Mouse (Mus musculus): ENCODE data around the gene Gm49396. TPM values are rescaled to one million over a fixed set of nuclear protein-coding genes. Genes with fewer than 3 reads are reported as not detected.
A peak's percentile ranks its signal among the peaks of the same experiment; 100 is the strongest.

Gene Gm49396
- polyA plus RNA-seq, 1 experiment from 2014 or later = 7.7 TPM

DNA sequence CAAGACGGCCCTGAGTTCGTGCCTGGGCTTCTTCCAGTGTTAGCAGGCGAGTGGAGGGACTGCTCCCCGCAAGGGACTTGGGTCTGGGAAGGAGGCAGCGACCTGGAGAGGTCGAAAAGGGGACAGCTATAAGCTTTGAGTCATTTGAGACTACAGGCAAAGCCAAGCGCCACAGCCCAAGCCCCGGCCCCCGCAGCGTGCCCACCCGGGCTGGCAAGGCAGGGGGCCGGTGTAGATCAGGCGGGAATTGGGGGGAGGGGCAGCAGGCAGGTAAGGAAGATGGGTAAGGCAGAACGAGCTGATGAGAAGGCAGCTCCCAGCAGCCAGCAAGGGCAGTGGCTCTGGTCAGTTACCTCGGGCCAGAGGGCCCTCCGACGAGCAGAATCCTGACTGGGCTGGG lies 36.7 kb upstream of the Gm49396 start:
- ATAC-seq (replicated peaks; ENCODE audit: low FRiP score, low TSS enrichment, low read depth) (no peak), DNase-seq (ENCODE audit: low spot score) (no peak)
- Histone ChIP-seq H3K27me3 (replicated peaks; ENCODE audit: control insufficient read depth, insufficient read depth, low read length) (no peaks in the 10 kb centered on the region), H3K4me2 (ENCODE audit: low read length) (peak overlapping the region; percentile 35), H3K36me3 (ENCODE audit: control insufficient read depth, insufficient read depth, low read length) (peaks cover 61% of the 10 kb centered on the region), H3K9ac (ENCODE audit: low read length) (peak overlapping the region; percentile 4; the same call in 1 of the 2 replicates), H3K9me3 (ENCODE audit: control insufficient read depth, low read length) (no peaks in the 10 kb centered on the region), H3K4me3 (ENCODE audit: low read depth, low read length) (no peak overlapping the region), H3K4me1 (replicated peaks; ENCODE audit: control insufficient read depth, insufficient read depth, low read length) (peaks cover 13% of the 10 kb centered on the region), H3K27ac (ENCODE audit: low read depth) (peak overlapping the region; percentile 24; the same call in 1 of the 2 replicates)
- WGBS = 33% methylated on average over 17 of the region's 17 CpGs

DNA sequence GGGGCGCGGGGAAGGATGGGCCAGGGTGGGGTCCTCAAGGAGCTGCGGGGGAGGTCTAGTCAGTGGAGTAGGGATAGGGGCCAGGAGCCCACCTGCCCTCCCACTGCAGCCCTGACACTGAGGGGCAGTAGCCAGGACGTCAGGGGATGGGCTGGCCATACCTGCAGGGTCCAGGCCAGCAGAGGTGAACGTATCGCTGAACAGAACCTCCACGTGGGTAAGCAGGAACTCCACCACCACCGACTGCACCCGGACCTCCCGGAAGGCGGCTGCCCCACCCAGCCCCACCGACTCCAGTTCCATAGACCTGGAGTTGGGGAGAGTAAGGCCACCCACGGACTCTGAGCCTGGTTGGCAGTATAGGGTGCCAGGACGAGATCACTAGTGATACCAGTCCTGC lies 36.2 kb upstream of the Gm49396 start:
- H3K4me3 ChIP-seq (ENCODE audit: low read depth, low read length) = no peak overlapping the region
- peaks cover 67% of the 10 kb centered on the region for H3K36me3 ChIP-seq (ENCODE audit: control insufficient read depth, insufficient read depth, low read length)
- 80% methylated on average over 14 of the region's 14 CpGs for WGBS
- peak overlapping the region; percentile 4; the same call in 1 of the 2 replicates for H3K9ac ChIP-seq (ENCODE audit: low read length)
- peak overlapping the region; percentile 35; the same call in 1 of the 2 replicates for H3K4me2 ChIP-seq (ENCODE audit: low read length)
- no peak overlapping the region for H3K27ac ChIP-seq (ENCODE audit: low read depth)
- H3K4me1 ChIP-seq (replicated peaks; ENCODE audit: control insufficient read depth, insufficient read depth, low read length) = peaks cover 16% of the 10 kb centered on the region
- no peak for DNase-seq (ENCODE audit: low spot score)
- no peak for ATAC-seq (replicated peaks; ENCODE audit: low FRiP score, low TSS enrichment, low read depth)
- H3K27me3 ChIP-seq (replicated peaks; ENCODE audit: control insufficient read depth, insufficient read depth, low read length) = no peaks in the 10 kb centered on the region
- H3K9me3 ChIP-seq (ENCODE audit: control insufficient read depth, low read length) = no peaks in the 10 kb centered on the region

DNA sequence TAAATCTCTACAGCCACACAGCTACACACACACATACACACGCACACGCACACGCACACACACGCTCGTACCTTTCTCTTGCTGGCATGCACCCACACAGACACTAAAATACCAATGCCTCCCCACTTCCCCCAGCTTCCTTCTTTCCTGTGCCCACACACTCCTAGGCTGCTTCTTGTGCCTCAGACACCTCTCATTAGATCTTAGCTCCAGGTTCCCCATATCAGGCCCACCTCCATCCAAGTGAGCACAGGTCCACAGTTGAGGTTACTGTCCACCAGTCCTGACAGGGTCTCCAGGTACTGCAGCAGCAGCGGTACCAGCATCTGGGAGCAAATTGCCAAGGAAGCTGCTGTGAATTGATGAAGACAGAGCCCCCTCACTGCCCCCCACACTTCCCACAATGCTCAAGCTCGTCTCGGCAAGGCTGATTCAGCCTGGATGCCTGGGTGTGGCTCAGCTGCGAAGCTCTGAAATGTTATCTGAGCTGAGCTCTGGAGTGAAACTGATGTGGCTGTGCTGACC lies 31.8 kb upstream of the Gm49396 start:
- Histone ChIP-seq H3K4me1 (replicated peaks; ENCODE audit: control insufficient read depth, insufficient read depth, low read length) (peaks cover 27% of the 10 kb centered on the region), H3K36me3 (ENCODE audit: control insufficient read depth, insufficient read depth, low read length) (peaks cover 46% of the 10 kb centered on the region), H3K27me3 (replicated peaks; ENCODE audit: control insufficient read depth, insufficient read depth, low read length) (no peaks in the 10 kb centered on the region), H3K9me3 (ENCODE audit: control insufficient read depth, low read length) (no peaks in the 10 kb centered on the region), H3K9ac (ENCODE audit: low read length) (no peak overlapping the region), H3K4me2 (ENCODE audit: low read length) (no peak overlapping the region), H3K27ac (ENCODE audit: low read depth) (no peak overlapping the region), H3K4me3 (ENCODE audit: low read depth, low read length) (no peak overlapping the region)
- ATAC-seq (replicated peaks; ENCODE audit: low FRiP score, low TSS enrichment, low read depth) (no peak), DNase-seq (ENCODE audit: low spot score) (no peak)
- WGBS = 77% methylated on average over 9 of the region's 9 CpGs

DNA sequence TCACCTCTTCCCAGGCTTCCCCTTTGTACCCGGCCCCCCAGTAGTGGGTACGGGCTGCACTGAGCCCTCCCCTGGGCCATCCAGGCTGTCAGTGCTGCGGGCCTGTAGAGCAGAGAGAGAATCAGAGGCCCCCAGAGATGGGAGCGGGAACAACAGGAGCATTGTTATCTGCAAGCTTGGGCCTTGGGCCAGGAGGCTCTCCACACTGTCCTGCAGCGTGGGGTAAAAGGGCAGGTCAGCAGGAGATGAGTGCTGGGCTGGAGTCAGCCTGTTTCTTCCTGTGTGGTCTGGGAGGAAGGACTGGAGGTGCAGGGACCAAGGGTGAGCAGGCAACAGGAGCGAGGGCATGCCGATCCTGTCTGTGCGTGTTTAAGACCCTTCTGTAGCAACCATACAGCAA lies 30.2 kb upstream of the Gm49396 start:
- ATAC-seq (replicated peaks; ENCODE audit: low FRiP score, low TSS enrichment, low read depth) = no peak

DNA sequence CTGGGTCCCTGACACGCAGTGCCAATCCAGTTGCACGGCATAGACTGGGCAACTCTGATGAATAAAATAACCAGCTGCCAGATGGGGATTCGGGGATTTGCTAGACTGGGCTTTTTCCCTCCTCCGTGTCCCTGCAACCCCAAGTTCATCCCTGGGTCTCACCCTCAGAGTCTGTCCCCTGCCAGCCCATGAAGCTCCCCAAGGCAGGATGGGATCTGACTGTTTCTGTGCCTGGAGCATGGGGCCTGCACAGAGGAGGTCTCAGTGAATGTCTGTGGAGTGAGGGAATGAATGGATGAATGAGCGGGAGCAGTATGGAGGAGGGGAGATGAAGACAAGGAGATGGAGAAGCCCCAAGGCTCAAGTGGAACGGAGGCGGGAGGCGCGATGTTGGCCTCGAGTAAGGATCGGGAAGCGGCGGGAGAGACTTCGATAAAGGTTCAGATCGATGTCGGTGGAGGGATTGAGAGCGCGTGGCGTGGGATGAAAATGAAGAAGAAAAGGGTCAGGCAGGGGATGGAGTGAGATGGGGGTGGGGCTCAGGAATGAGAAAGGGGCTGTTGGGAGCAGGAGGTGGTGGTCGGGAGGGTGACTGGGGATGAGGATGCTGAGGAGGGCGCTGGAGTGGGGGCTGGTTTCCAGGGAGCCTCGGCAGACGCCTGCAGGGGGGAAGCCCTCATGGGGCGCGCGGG lies 29.1 kb upstream of the Gm49396 start:
- peak; percentile 24; the same call in 1 of the 2 replicates for ATAC-seq (replicated peaks; ENCODE audit: low FRiP score, low TSS enrichment, low read depth)
- Histone ChIP-seq H3K9ac (ENCODE audit: low read length) (peak overlapping the region; percentile 69), H3K9me3 (ENCODE audit: control insufficient read depth, low read length) (no peaks in the 10 kb centered on the region), H3K27ac (ENCODE audit: low read depth) (no peak overlapping the region; the same call in 1 of the 2 replicates), H3K4me3 (ENCODE audit: low read depth, low read length) (peak overlapping the region; percentile 72), H3K4me1 (replicated peaks; ENCODE audit: control insufficient read depth, insufficient read depth, low read length) (peaks cover 22% of the 10 kb centered on the region), H3K27me3 (replicated peaks; ENCODE audit: control insufficient read depth, insufficient read depth, low read length) (no peaks in the 10 kb centered on the region), H3K4me2 (ENCODE audit: low read length) (peak overlapping the region; percentile 90), H3K36me3 (ENCODE audit: control insufficient read depth, insufficient read depth, low read length) (peaks cover 38% of the 10 kb centered on the region)
- 8% methylated on average over 26 of the region's 26 CpGs for WGBS
- no peak for DNase-seq (ENCODE audit: low spot score)

More for the DNA sequence above, 30.2 kb upstream of the Gm49396 start:
- Histone ChIP-seq H3K4me3 (ENCODE audit: low read depth, low read length) (no peak overlapping the region), H3K4me1 (replicated peaks; ENCODE audit: control insufficient read depth, insufficient read depth, low read length) (peaks cover 22% of the 10 kb centered on the region), H3K9ac (ENCODE audit: low read length) (no peak overlapping the region), H3K27ac (ENCODE audit: low read depth) (no peak overlapping the region), H3K9me3 (ENCODE audit: control insufficient read depth, low read length) (no peaks in the 10 kb centered on the region), H3K27me3 (replicated peaks; ENCODE audit: control insufficient read depth, insufficient read depth, low read length) (no peaks in the 10 kb centered on the region), H3K36me3 (ENCODE audit: control insufficient read depth, insufficient read depth, low read length) (peaks cover 45% of the 10 kb centered on the region), H3K4me2 (ENCODE audit: low read length) (peak overlapping the region; percentile 0; the same call in 1 of the 2 replicates)
- 34% methylated on average over 8 of the region's 8 CpGs for WGBS
- no peak for DNase-seq (ENCODE audit: low spot score)

DNA sequence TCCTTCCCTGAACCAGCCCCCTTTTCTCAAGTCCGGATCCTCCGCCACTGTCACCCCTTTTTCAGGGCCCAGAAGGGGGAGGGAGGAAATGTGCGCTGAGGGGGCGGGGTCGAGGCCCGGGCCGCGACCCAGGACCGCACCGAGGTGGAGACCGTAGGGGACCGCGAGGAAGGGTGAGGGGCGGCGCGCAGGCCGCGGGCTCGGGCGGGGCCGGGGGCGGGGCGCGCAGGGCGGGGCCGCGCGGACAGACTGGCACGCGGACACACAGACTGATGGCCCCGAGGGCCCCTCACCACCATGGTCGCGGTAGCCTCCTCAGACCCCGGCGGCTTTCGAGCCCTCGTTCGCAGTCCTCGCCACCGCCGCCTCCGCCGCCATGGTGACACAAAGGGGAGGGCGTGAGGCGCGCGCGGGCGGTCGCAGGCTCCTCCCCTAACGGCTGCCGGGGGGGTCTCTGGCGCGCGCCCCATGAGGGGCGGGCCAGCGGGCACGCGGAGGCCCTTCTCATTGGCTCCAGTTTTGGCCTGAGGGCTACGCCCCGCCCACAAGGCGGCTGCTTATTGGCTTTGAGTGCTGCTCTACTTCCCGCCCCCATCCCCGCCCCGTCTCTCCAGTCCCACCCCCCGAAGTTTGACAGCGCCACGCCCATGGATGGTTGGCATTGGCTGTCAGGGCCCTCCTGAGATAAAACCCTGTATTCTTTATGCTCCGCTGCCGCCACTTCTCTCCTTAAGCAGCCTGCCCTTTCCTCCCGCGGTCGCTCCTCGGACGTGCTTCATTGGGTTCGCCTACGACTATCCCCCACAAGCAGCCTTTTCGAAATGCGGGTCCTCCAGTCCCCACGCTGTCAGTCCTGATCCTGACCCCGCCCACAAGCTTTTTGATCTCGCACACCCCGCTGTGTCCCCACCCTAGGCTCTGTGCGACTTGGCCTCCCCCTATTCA lies 28.2 kb upstream of the Gm49396 start, which contains the start of gene Arhgap33:
Arhgap33 (minus strand) TSS at position 428 of the 945 bp plus-strand sequence.
- ATAC-seq (replicated peaks; ENCODE audit: low FRiP score, low TSS enrichment, low read depth) (peak; percentile 94), DNase-seq (ENCODE audit: low spot score) (peak; percentile 96)
- Histone ChIP-seq H3K27me3 (replicated peaks; ENCODE audit: control insufficient read depth, insufficient read depth, low read length) (no peaks in the 10 kb centered on the region), H3K4me2 (ENCODE audit: low read length) (peak within 1 kb of the TSS; percentile 90), H3K36me3 (ENCODE audit: control insufficient read depth, insufficient read depth, low read length) (peaks cover 38% of the 10 kb centered on the region), H3K4me3 (ENCODE audit: low read depth, low read length) (peak within 1 kb of the TSS; percentile 72), H3K9me3 (ENCODE audit: control insufficient read depth, low read length) (no peaks in the 10 kb centered on the region), H3K9ac (ENCODE audit: low read length) (peak within 1 kb of the TSS; percentile 69), H3K27ac (ENCODE audit: low read depth) (no peak within 1 kb of the TSS; the same call in 1 of the 2 replicates), H3K4me1 (replicated peaks; ENCODE audit: control insufficient read depth, insufficient read depth, low read length) (peaks cover 22% of the 10 kb centered on the region)
- WGBS = under 1% methylated on average over 62 of the region's 84 CpGs

DNA sequence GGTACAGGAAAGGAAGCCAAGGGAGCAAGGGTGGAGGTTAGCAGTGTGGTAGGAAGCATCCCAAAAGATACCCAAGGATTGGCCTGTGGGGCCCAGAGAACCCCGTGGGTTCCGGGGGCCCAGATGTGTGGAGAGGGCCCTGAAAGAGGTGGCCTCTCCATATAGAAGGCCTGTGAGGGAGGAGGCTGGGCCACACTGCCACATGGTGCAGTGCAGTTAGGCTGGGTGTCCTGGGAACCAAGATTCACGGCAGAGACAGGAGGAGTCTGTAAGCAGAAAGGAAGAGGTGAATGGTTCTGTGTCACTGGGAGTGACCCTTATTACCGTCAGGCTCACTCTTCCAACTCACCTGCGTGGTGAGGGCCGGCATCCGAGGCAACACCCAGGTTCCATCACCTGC lies 22.6 kb upstream of the Gm49396 start:
- no peak for DNase-seq (ENCODE audit: low spot score)
- no peak overlapping the region for H3K4me2 ChIP-seq (ENCODE audit: low read length)
- H3K27ac ChIP-seq (ENCODE audit: low read depth) = no peak overlapping the region
- no peaks in the 10 kb centered on the region for H3K9me3 ChIP-seq (ENCODE audit: control insufficient read depth, low read length)
- peaks cover 49% of the 10 kb centered on the region for H3K36me3 ChIP-seq (ENCODE audit: control insufficient read depth, insufficient read depth, low read length)
- H3K9ac ChIP-seq (ENCODE audit: low read length) = no peak overlapping the region
- H3K4me3 ChIP-seq (ENCODE audit: low read depth, low read length) = no peak overlapping the region
- WGBS = 92% methylated on average over 7 of the region's 7 CpGs
- ATAC-seq (replicated peaks; ENCODE audit: low FRiP score, low TSS enrichment, low read depth) = no peak
- 0 out of 2 replicates have a peak, but pooled peaks cover under 1% of the 10 kb centered on the region for H3K4me1 ChIP-seq (replicated peaks; ENCODE audit: control insufficient read depth, insufficient read depth, low read length)
- H3K27me3 ChIP-seq (replicated peaks; ENCODE audit: control insufficient read depth, insufficient read depth, low read length) = no peaks in the 10 kb centered on the region

DNA sequence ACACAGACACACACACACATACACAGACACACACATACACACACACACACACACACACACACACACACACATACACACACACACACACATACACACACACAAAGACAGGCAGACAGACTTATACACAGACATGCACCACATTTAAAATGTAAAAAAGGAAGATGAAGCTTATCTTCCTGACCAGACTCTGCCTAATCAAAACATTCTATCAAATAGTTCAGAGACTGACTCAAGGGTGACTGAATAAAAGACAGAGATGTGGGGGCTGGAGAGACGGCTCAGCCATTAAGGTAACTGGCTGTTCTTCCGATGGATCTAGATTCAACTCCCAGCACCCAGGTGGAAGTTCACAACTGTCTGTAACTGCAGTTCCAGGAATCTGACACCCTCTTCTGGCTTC lies 18.8 kb upstream of the Gm49396 start:
- no peak overlapping the region for H3K9ac ChIP-seq (ENCODE audit: low read length)
- no peaks in the 10 kb centered on the region for H3K27me3 ChIP-seq (replicated peaks; ENCODE audit: control insufficient read depth, insufficient read depth, low read length)
- H3K27ac ChIP-seq (ENCODE audit: low read depth) = no peak overlapping the region
- ATAC-seq (replicated peaks; ENCODE audit: low FRiP score, low TSS enrichment, low read depth) (no peak), DNase-seq (ENCODE audit: low spot score) (no peak)
- WGBS = 94% methylated on average over 2 of the region's 2 CpGs
- peaks cover 65% of the 10 kb centered on the region for H3K36me3 ChIP-seq (ENCODE audit: control insufficient read depth, insufficient read depth, low read length)
- no peaks in the 10 kb centered on the region for H3K9me3 ChIP-seq (ENCODE audit: control insufficient read depth, low read length)
- no peak overlapping the region for H3K4me3 ChIP-seq (ENCODE audit: low read depth, low read length)
- H3K4me1 ChIP-seq (replicated peaks; ENCODE audit: control insufficient read depth, insufficient read depth, low read length) = no peaks in the 10 kb centered on the region
- H3K4me2 ChIP-seq (ENCODE audit: low read length) = no peak overlapping the region
